Mouse (Mus musculus): Measurements from ENCODE around the gene Gemin5. TPM values are rescaled to one million over a fixed set of nuclear protein-coding genes. Genes with fewer than 3 reads are reported as not detected.

Gene Gemin5
- polyA plus RNA-seq, 1 experiment from 2014 or later = 23.9 TPM

GRCm38 (mm10) chr11:58126397-58127160 is 41.8 kb downstream of the Gemin5 start:
- 82% methylated on average over 7 of the region's 7 CpGs for WGBS
- H3K4me1 ChIP-seq = no peaks in the 10 kb centered on the region
- H3K9me3 ChIP-seq = no peaks in the 10 kb centered on the region
- no peak overlapping the region for H3K4me2 ChIP-seq (replicated peaks)
- peaks cover 94% of the 10 kb centered on the region for H3K36me3 ChIP-seq
- no peak for ATAC-seq (ENCODE audit: low FRiP score, low read depth)
- no peak overlapping the region for H3K9ac ChIP-seq (replicated peaks)
- no peak overlapping the region for H3K4me3 ChIP-seq
- no peaks in the 10 kb centered on the region for H3K27me3 ChIP-seq
- H3K27ac ChIP-seq (replicated peaks) = no peak overlapping the region

GRCm38 (mm10) chr11:58125021-58125420 is 43.3 kb downstream of the Gemin5 start:
- Histone ChIP-seq H3K9me3 (no peaks in the 10 kb centered on the region), H3K36me3 (peaks cover 94% of the 10 kb centered on the region), H3K4me2 (replicated peaks) (no peak overlapping the region), H3K4me1 (no peaks in the 10 kb centered on the region), H3K9ac (replicated peaks) (no peak overlapping the region), H3K27ac (replicated peaks) (no peak overlapping the region), H3K27me3 (no peaks in the 10 kb centered on the region), H3K4me3 (no peak overlapping the region)
- 90% methylated on average over 11 of the region's 11 CpGs for WGBS
- no peak for ATAC-seq (ENCODE audit: low FRiP score, low read depth)

GRCm38 (mm10) chr11:58123711-58124110 is 44.6 kb downstream of the Gemin5 start:
- no peaks in the 10 kb centered on the region for H3K9me3 ChIP-seq
- H3K27ac ChIP-seq (replicated peaks) = no peak overlapping the region
- peaks cover 94% of the 10 kb centered on the region for H3K36me3 ChIP-seq
- H3K27me3 ChIP-seq = no peaks in the 10 kb centered on the region
- 100% methylated on average over 2 of the region's 2 CpGs for WGBS
- ATAC-seq (ENCODE audit: low FRiP score, low read depth) = no peak
- H3K4me2 ChIP-seq (replicated peaks) = no peak overlapping the region
- H3K4me1 ChIP-seq = no peaks in the 10 kb centered on the region
- no peak overlapping the region for H3K9ac ChIP-seq (replicated peaks)
- no peak overlapping the region for H3K4me3 ChIP-seq

GRCm38 (mm10) chr11:58121351-58121750 is 47.0 kb downstream of the Gemin5 start:
- 94% methylated on average over 9 of the region's 9 CpGs for WGBS

GRCm38 (mm10) chr11:58120655-58121054 is 47.7 kb downstream of the Gemin5 start:
- 82% methylated on average over 3 of the region's 3 CpGs for WGBS

More at GRCm38 (mm10) chr11:58121351-58121750, 47.0 kb downstream of the Gemin5 start:
- no peaks in the 10 kb centered on the region for H3K9me3 ChIP-seq
- no peak for ATAC-seq (ENCODE audit: low FRiP score, low read depth)
- no peak overlapping the region for H3K4me3 ChIP-seq
- H3K9ac ChIP-seq (replicated peaks) = no peak overlapping the region
- peaks cover 94% of the 10 kb centered on the region for H3K36me3 ChIP-seq
- no peaks in the 10 kb centered on the region for H3K27me3 ChIP-seq
- H3K27ac ChIP-seq (replicated peaks) = no peak overlapping the region
- H3K4me2 ChIP-seq (replicated peaks) = no peak overlapping the region
- no peaks in the 10 kb centered on the region for H3K4me1 ChIP-seq

GRCm38 (mm10) chr11:58117044-58117652 is 51.2 kb downstream of the Gemin5 start:
- Histone ChIP-seq H3K4me1 (no peaks in the 10 kb centered on the region), H3K4me2 (replicated peaks) (no peak overlapping the region), H3K36me3 (peaks cover 98% of the 10 kb centered on the region), H3K9ac (replicated peaks) (no peak overlapping the region), H3K4me3 (no peak overlapping the region), H3K27ac (replicated peaks) (no peak overlapping the region), H3K9me3 (no peaks in the 10 kb centered on the region), H3K27me3 (no peaks in the 10 kb centered on the region)
- ATAC-seq (ENCODE audit: low FRiP score, low read depth) = no peak
- WGBS = 92% methylated on average over 10 of the region's 10 CpGs

More at GRCm38 (mm10) chr11:58120655-58121054, 47.7 kb downstream of the Gemin5 start:
- Histone ChIP-seq H3K4me1 (no peaks in the 10 kb centered on the region), H3K9ac (replicated peaks) (no peak overlapping the region), H3K27ac (replicated peaks) (no peak overlapping the region), H3K9me3 (no peaks in the 10 kb centered on the region), H3K36me3 (peaks cover 96% of the 10 kb centered on the region), H3K27me3 (no peaks in the 10 kb centered on the region), H3K4me2 (replicated peaks) (no peak overlapping the region), H3K4me3 (no peak overlapping the region)
- ATAC-seq (ENCODE audit: low FRiP score, low read depth) = no peak

GRCm38 (mm10) chr11:58116560-58116959 is 51.8 kb downstream of the Gemin5 start:
- no peak for ATAC-seq (ENCODE audit: low FRiP score, low read depth)
- Histone ChIP-seq H3K27me3 (no peaks in the 10 kb centered on the region), H3K4me2 (replicated peaks) (no peak overlapping the region), H3K9ac (replicated peaks) (no peak overlapping the region), H3K27ac (replicated peaks) (no peak overlapping the region), H3K4me1 (no peaks in the 10 kb centered on the region), H3K4me3 (no peak overlapping the region), H3K9me3 (no peaks in the 10 kb centered on the region), H3K36me3 (peaks cover 98% of the 10 kb centered on the region)
- WGBS = 90% methylated on average over 1 of the region's 1 CpGs

GRCm38 (mm10) chr11:58107664-58108337 is 60.5 kb downstream of the Gemin5 start:
- Histone ChIP-seq H3K4me2 (replicated peaks) (no peak overlapping the region), H3K27ac (replicated peaks) (no peak overlapping the region), H3K4me3 (no peak overlapping the region), H3K9me3 (no peaks in the 10 kb centered on the region), H3K36me3 (peaks cover 33% of the 10 kb centered on the region), H3K4me1 (peaks cover 14% of the 10 kb centered on the region), H3K27me3 (no peaks in the 10 kb centered on the region), H3K9ac (replicated peaks) (no peak overlapping the region)
- ATAC-seq (ENCODE audit: low FRiP score, low read depth) = no peak
- 94% methylated on average over 4 of the region's 4 CpGs for WGBS

GRCm38 (mm10) chr11:58107009-58107408 is 61.3 kb downstream of the Gemin5 start:
- Histone ChIP-seq H3K9ac (replicated peaks) (no peak overlapping the region), H3K27ac (replicated peaks) (no peak overlapping the region), H3K36me3 (peaks cover 25% of the 10 kb centered on the region), H3K27me3 (no peaks in the 10 kb centered on the region), H3K4me3 (no peak overlapping the region), H3K4me1 (peaks cover 14% of the 10 kb centered on the region), H3K4me2 (replicated peaks) (no peak overlapping the region), H3K9me3 (no peaks in the 10 kb centered on the region)
- ATAC-seq (ENCODE audit: low FRiP score, low read depth) = no peak
- 59% methylated on average over 3 of the region's 3 CpGs for WGBS

GRCm38 (mm10) chr11:58104351-58104791 is 64.0 kb downstream of the Gemin5 start:
- Histone ChIP-seq H3K4me2 (replicated peaks) (peak overlapping the region; percentile 79), H3K4me1 (peaks cover 14% of the 10 kb centered on the region), H3K9me3 (no peaks in the 10 kb centered on the region), H3K36me3 (no peaks in the 10 kb centered on the region), H3K27ac (replicated peaks) (peak overlapping the region; percentile 87), H3K9ac (replicated peaks) (peak overlapping the region; percentile 87), H3K27me3 (no peaks in the 10 kb centered on the region), H3K4me3 (peak overlapping the region; percentile 95)
- peak; percentile 10 for ATAC-seq (ENCODE audit: low FRiP score, low read depth)
- under 1% methylated on average over 24 of the region's 24 CpGs for WGBS

GRCm38 (mm10) chr11:58103697-58104306 is 64.5 kb downstream of the Gemin5 start, which contains the start of gene Cnot8:
TSS of gene Cnot8 (plus strand) at chr11:58104153.
- Histone ChIP-seq H3K9me3 (no peaks in the 10 kb centered on the region), H3K27ac (replicated peaks) (peak within 1 kb of the TSS; percentile 87), H3K36me3 (no peaks in the 10 kb centered on the region), H3K4me2 (replicated peaks) (peak within 1 kb of the TSS; percentile 79), H3K4me1 (peaks cover 14% of the 10 kb centered on the region), H3K27me3 (peaks cover 5% of the 10 kb centered on the region; the same call in 1 of the 2 replicates), H3K4me3 (peak within 1 kb of the TSS; percentile 95), H3K9ac (replicated peaks) (peak within 1 kb of the TSS; percentile 87)
- WGBS = under 1% methylated on average over 55 of the region's 55 CpGs
- peak; percentile 97 for ATAC-seq (ENCODE audit: low FRiP score, low read depth)
